Mouse (Mus musculus) liver, embryonic 11.5 days (tissue): ENCODE data around the gene Grik5. TPM values are rescaled to one million over a fixed set of nuclear protein-coding genes. Genes with fewer than 3 reads are reported as not detected.

Source experiments
- ATAC-seq: fragments of 200-750 bp; cut with Nextera tagmentation; replicated peaks from 2 replicates; pipeline ENCODE4 v1.8.0; 2017; ENCODE audit warnings: moderate number of reproducible peaks, mild to moderate bottlenecking, moderate TSS enrichment, moderate library complexity; ENCODE audit not compliant: low FRiP score
- DNase-seq: peaks from one replicate; pipeline ENCODE4 v3.0.0-alpha.2; 2017; ENCODE audit warnings: low spot score
- H3K27ac ChIP-seq: fragments of 300-500 bp; sonication (generic); 2 replicates; pipeline ENCODE4 v1.5.1; 2014; ENCODE audit warnings: mild to moderate bottlenecking, low read depth, low read length, control low read depth
- H3K27me3 ChIP-seq: fragments of 300-500 bp; sonication (generic); replicated peaks from 2 replicates; pipeline ENCODE4 v1.6.1; 2014; ENCODE audit warnings: low read length, mixed read lengths; ENCODE audit not compliant: control insufficient read depth, insufficient read depth
- H3K36me3 ChIP-seq: fragments of 300-500 bp; sonication (generic); 2 replicates; pipeline ENCODE4 v1.6.1; 2014; ENCODE audit warnings: mild to moderate bottlenecking, low read length, moderate library complexity, mixed read lengths; ENCODE audit not compliant: control insufficient read depth, insufficient read depth
- H3K4me1 ChIP-seq: fragments of 300-500 bp; sonication (generic); replicated peaks from 2 replicates; pipeline ENCODE4 v1.6.1; 2014; ENCODE audit warnings: low read length, mixed read lengths; ENCODE audit not compliant: control insufficient read depth, insufficient read depth
- H3K4me2 ChIP-seq: fragments of 300-500 bp; sonication (generic); 2 replicates; pipeline ENCODE4 v1.6.1; 2014; ENCODE audit warnings: mild to moderate bottlenecking, control low read depth, moderate library complexity
- H3K4me3 ChIP-seq: fragments of 300-500 bp; sonication (generic); 2 replicates; pipeline ENCODE4 v1.5.1; 2014; ENCODE audit warnings: low read depth, low read length, control low read depth
- H3K9ac ChIP-seq: fragments of 300-500 bp; sonication (generic); 2 replicates; pipeline ENCODE4 v1.6.1; 2014; ENCODE audit warnings: low read depth, low read length, control low read depth
- H3K9me3 ChIP-seq: fragments of 300-500 bp; sonication (generic); 2 replicates; pipeline ENCODE4 v1.6.1; 2016; ENCODE audit warnings: low read length, inconsistent platforms, mixed read lengths; ENCODE audit not compliant: control insufficient read depth
- WGBS: fragments of 180-500 bp; shearing (Covaris S2); extraction: QIAGEN DNeasy Blood & Tissue Kit; methylation state at CpG from one replicate; pipeline ENCODE4 v1.1.7; 2014; 5-methylcytosine and 5-hydroxymethylcytosine counted together
- polyA plus RNA-seq: library from polyadenylated mRNA; unstranded; fragments of >200 nt; fragmentation: Nextera tagmentation; extraction: Ambion mirVana; gene quantifications from 2 replicates; pipeline ENCODE4 v1.2.1, GENCODE M21; 2014

Grik5 gene
- polyA plus RNA-seq, 1 experiment from 2014 or later = 5.3 TPM

GRCm38 (mm10) chr7:25000711-25001110, 71.4 kb downstream of the Grik5 start:
- no peak overlapping the region for H3K27ac ChIP-seq
- no peak overlapping the region for H3K9ac ChIP-seq
- peaks cover 25% of the 10 kb centered on the region for H3K27me3 ChIP-seq
- DNase-seq (no peak), ATAC-seq (no peak)
- H3K9me3 ChIP-seq = no peaks in the 10 kb centered on the region
- H3K4me3 ChIP-seq = no peak overlapping the region
- no peak overlapping the region for H3K4me2 ChIP-seq
- 54% methylated on average over 12 of the region's 12 CpGs for WGBS
- H3K36me3 ChIP-seq = no peaks in the 10 kb centered on the region
- H3K4me1 ChIP-seq = peaks cover 4% of the 10 kb centered on the region

- WGBS = 64% methylated on average over 7 of the region's 7 CpGs
- Histone ChIP-seq H3K4me3 (no peak overlapping the region), H3K27ac (no peak overlapping the region), H3K36me3 (no peaks in the 10 kb centered on the region), H3K9ac (no peak overlapping the region), H3K4me1 (peaks cover 2% of the 10 kb centered on the region; the same call in 1 of the 2 replicates), H3K4me2 (no peak overlapping the region), H3K27me3 (peaks cover 20% of the 10 kb centered on the region), H3K9me3 (no peaks in the 10 kb centered on the region)
- ATAC-seq (no peak), DNase-seq (no peak)
These were observed 71.9 kb downstream of the Grik5 start for GRCm38 (mm10) chr7:25000211-25000610.

- Histone ChIP-seq H3K4me3 (no peak overlapping the region), H3K4me2 (no peak overlapping the region), H3K27me3 (0 out of 2 replicates have a peak, but pooled peaks cover 5% of the 10 kb centered on the region), H3K36me3 (no peaks in the 10 kb centered on the region), H3K27ac (no peak overlapping the region), H3K4me1 (no peaks in the 10 kb centered on the region), H3K9ac (no peak overlapping the region), H3K9me3 (no peaks in the 10 kb centered on the region)
- ATAC-seq (no peak), DNase-seq (no peak)
- WGBS = 71% methylated on average over 6 of the region's 6 CpGs
These were observed 79.1 kb downstream of the Grik5 start for GRCm38 (mm10) chr7:24993081-24993480.

GRCm38 (mm10) chr7:24990478-24990877, 81.7 kb downstream of the Grik5 start:
- no peaks in the 10 kb centered on the region for H3K4me1 ChIP-seq
- H3K27me3 ChIP-seq = 0 out of 2 replicates have a peak, but pooled peaks cover 5% of the 10 kb centered on the region
- no peak for ATAC-seq
- DNase-seq = no peak
- H3K4me3 ChIP-seq = no peak overlapping the region
- H3K4me2 ChIP-seq = no peak overlapping the region
- 83% methylated on average over 8 of the region's 8 CpGs for WGBS
- no peak overlapping the region for H3K9ac ChIP-seq
- no peaks in the 10 kb centered on the region for H3K36me3 ChIP-seq
- no peak overlapping the region for H3K27ac ChIP-seq
- no peaks in the 10 kb centered on the region for H3K9me3 ChIP-seq

- 64% methylated on average over 14 of the region's 14 CpGs for WGBS
- ATAC-seq = no peak
- H3K27ac ChIP-seq = no peak overlapping the region
These were observed 84.2 kb downstream of the Grik5 start for GRCm38 (mm10) chr7:24987941-24988340.

GRCm38 (mm10) chr7:24985799-24986198, 86.3 kb downstream of the Grik5 start:
- WGBS = 60% methylated on average over 5 of the region's 5 CpGs

More at GRCm38 (mm10) chr7:24987941-24988340, 84.2 kb downstream of the Grik5 start:
- DNase-seq = no peak
- Histone ChIP-seq H3K9ac (no peak overlapping the region), H3K4me1 (no peaks in the 10 kb centered on the region), H3K4me3 (no peak overlapping the region), H3K27me3 (0 out of 2 replicates have a peak, but pooled peaks cover 3% of the 10 kb centered on the region), H3K4me2 (no peak overlapping the region), H3K36me3 (no peaks in the 10 kb centered on the region), H3K9me3 (no peaks in the 10 kb centered on the region)

GRCm38 (mm10) chr7:24984307-24984706, 87.8 kb downstream of the Grik5 start:
- WGBS = 80% methylated on average over 2 of the region's 2 CpGs
- ATAC-seq (no peak), DNase-seq (no peak)
- H3K9ac ChIP-seq = no peak overlapping the region
- no peaks in the 10 kb centered on the region for H3K9me3 ChIP-seq
- no peak overlapping the region for H3K4me3 ChIP-seq
- no peaks in the 10 kb centered on the region for H3K36me3 ChIP-seq
- no peak overlapping the region for H3K27ac ChIP-seq
- H3K4me2 ChIP-seq = no peak overlapping the region
- H3K4me1 ChIP-seq = no peaks in the 10 kb centered on the region
- H3K27me3 ChIP-seq = no peaks in the 10 kb centered on the region

More at GRCm38 (mm10) chr7:24985799-24986198, 86.3 kb downstream of the Grik5 start:
- Histone ChIP-seq H3K27me3 (0 out of 2 replicates have a peak, but pooled peaks cover 3% of the 10 kb centered on the region), H3K4me1 (no peaks in the 10 kb centered on the region), H3K9me3 (no peaks in the 10 kb centered on the region), H3K4me3 (no peak overlapping the region), H3K36me3 (no peaks in the 10 kb centered on the region), H3K9ac (no peak overlapping the region), H3K27ac (no peak overlapping the region), H3K4me2 (no peak overlapping the region)
- ATAC-seq = no peak
- no peak for DNase-seq

GRCm38 (mm10) chr7:24983396-24983795, 88.8 kb downstream of the Grik5 start:
- Histone ChIP-seq H3K9me3 (no peaks in the 10 kb centered on the region), H3K4me3 (no peak overlapping the region), H3K4me2 (no peak overlapping the region), H3K36me3 (no peaks in the 10 kb centered on the region), H3K27me3 (no peaks in the 10 kb centered on the region), H3K4me1 (no peaks in the 10 kb centered on the region), H3K27ac (no peak overlapping the region), H3K9ac (no peak overlapping the region)
- DNase-seq (no peak), ATAC-seq (no peak)
- 79% methylated on average over 5 of the region's 5 CpGs for WGBS

- H3K4me1 ChIP-seq = no peaks in the 10 kb centered on the region
- no peaks in the 10 kb centered on the region for H3K9me3 ChIP-seq
- 78% methylated on average over 7 of the region's 7 CpGs for WGBS
- no peak for DNase-seq
- H3K27me3 ChIP-seq = no peaks in the 10 kb centered on the region
- no peak overlapping the region for H3K4me3 ChIP-seq
- H3K36me3 ChIP-seq = no peaks in the 10 kb centered on the region
- no peak overlapping the region for H3K4me2 ChIP-seq
- ATAC-seq = no peak
- no peak overlapping the region for H3K27ac ChIP-seq
- no peak overlapping the region for H3K9ac ChIP-seq
These were observed 91.7 kb downstream of the Grik5 start for GRCm38 (mm10) chr7:24980439-24980838.
